Mouse (Mus musculus) ES-E14 (cell line): ENCODE results near the gene Flna. TPM values are rescaled to one million over a fixed set of nuclear protein-coding genes. Genes with fewer than 3 reads are reported as not detected.

Source experiments
- DNase-seq: peaks from one replicate; pipeline ENCODE4 v3.0.0-alpha.2; 2013; ENCODE audit warnings: low read depth, low spot score
- H3K27ac ChIP-seq: 2 replicates; pipeline ENCODE4 v1.5.1; 2012; ENCODE audit warnings: low read depth, mild to moderate bottlenecking, low read length, moderate library complexity, mixed read lengths; ENCODE audit not compliant: poor library complexity, insufficient read depth, severe bottlenecking
- H3K36me3 ChIP-seq: 2 replicates; pipeline ENCODE4 v1.6.1; 2012; ENCODE audit warnings: mild to moderate bottlenecking, low read length, moderate library complexity, mixed read lengths; ENCODE audit not compliant: control insufficient read depth, poor library complexity, insufficient read depth, severe bottlenecking
- H3K4me1 ChIP-seq, 2 experiments: fragments of 150-350 bp in 1 of 2; sonication (generic) in 1 of 2; 2 replicates each; pipeline ENCODE4 v1.6.1; 2012; ENCODE audit warnings: low read length in 2 of 2, mild to moderate bottlenecking in 1 of 2, mixed read lengths in 1 of 2; ENCODE audit not compliant: control insufficient read depth in 2 of 2, insufficient read depth in 2 of 2, poor library complexity in 1 of 2
- H3K4me3 ChIP-seq, 2 experiments: fragments of 150-350 bp in 1 of 2; sonication (generic) in 1 of 2; 2 replicates each; pipeline ENCODE4 v1.5.1; 2012; ENCODE audit warnings: low read length in 2 of 2, low read depth in 1 of 2, mild to moderate bottlenecking in 1 of 2, mixed read lengths in 1 of 2; ENCODE audit not compliant: insufficient read depth in 1 of 2, poor library complexity in 1 of 2, severe bottlenecking in 1 of 2
- H3K9ac ChIP-seq: 2 replicates; pipeline ENCODE4 v1.6.1; 2012; ENCODE audit warnings: low read depth, mild to moderate bottlenecking, low read length, mixed read lengths; ENCODE audit not compliant: poor library complexity, insufficient read depth, severe bottlenecking
- H3K9me3 ChIP-seq: fragments of 150-350 bp; sonication (generic); 2 replicates; pipeline ENCODE4 v1.6.1; 2012; ENCODE audit warnings: low read depth, mild to moderate bottlenecking, low read length; ENCODE audit not compliant: control insufficient read depth, insufficient read depth
- CHD2 ChIP-seq: IDR thresholded peaks from 2 replicates; pipeline ENCODE4 v1.6.1; 2014; ENCODE audit warnings: mild to moderate bottlenecking, low read depth, low read length, inconsistent platforms
- HCFC1 ChIP-seq: IDR thresholded peaks from 2 replicates; pipeline ENCODE4 v1.6.1; 2012; ENCODE audit warnings: low read length, inconsistent platforms, borderline replicate concordance; ENCODE audit not compliant: insufficient read depth
- MAFK ChIP-seq: IDR thresholded peaks from 2 replicates; pipeline ENCODE4 v1.6.1; 2014; ENCODE audit warnings: mild to moderate bottlenecking, low read depth, low read length, inconsistent platforms; ENCODE audit not compliant: insufficient read depth
- ZC3H11A ChIP-seq: IDR thresholded peaks from 2 replicates; pipeline ENCODE4 v1.6.1; 2012; ENCODE audit warnings: low read depth, mild to moderate bottlenecking, inconsistent platforms, low read length, borderline replicate concordance
- ZNF384 ChIP-seq: IDR thresholded peaks from 2 replicates; pipeline ENCODE4 v1.6.1; 2012; ENCODE audit warnings: low read depth, low read length, inconsistent platforms
- in situ Hi-C, 2 experiments: fragments of 600-800 bp; cut with MboI; formaldehyde crosslinking; loops; one replicate each; pipeline ENCODE4 v1.15.1; 2025; ENCODE audit warnings: low sequenced_read_pairs in 2 of 2, inconsistent platforms in 1 of 2; ENCODE audit not compliant: unreplicated experiment in 2 of 2
- total RNA-seq: library from RNA; depleted of rRNA; stranded (reverse); fragments of 300-350 nt; gene quantifications from 2 replicates; pipeline ENCODE4 v1.2.3, GENCODE M21; 2012

Gene Flna
- total RNA-seq, 1 experiment: 687 TPM

- Histone ChIP-seq H3K4me3 (no peak overlapping the region), H3K9ac (no peak overlapping the region), H3K27ac (no peak overlapping the region), H3K9me3 (no peaks in the 10 kb centered on the region), H3K36me3 (0 out of 2 replicates have a peak, but pooled peaks cover 2% of the 10 kb centered on the region), H3K4me1 (0 out of 4 replicates have a peak, but pooled peaks cover 0 to 3% of the 10 kb centered on the region in 2 experiments)
- in situ Hi-C loops: loop anchor here (10.0 to 25.0 kb wide), 2 partner anchors 166 to 286 kb away; partner anchors contain the start of gene Hcfc1 (in 1 of the 2)
- DNase-seq: no peak
- TF ChIP-seq MAFK: no peak
- TF ChIP-seq ZNF384: no peak
- TF ChIP-seq CHD2: no peak
- no peak for TF ChIP-seq ZC3H11A
- TF ChIP-seq HCFC1: no peak
Observed at GRCm38 (mm10) chrX:74248651-74249050, 969 bp downstream of the Flna start.

- in situ Hi-C loops: loop anchor here (10.0 to 25.0 kb wide), 2 partner anchors 168 to 284 kb away; partner anchors contain the start of gene Hcfc1 (in 1 of the 2)
- H3K4me3 ChIP-seq: peak overlapping the region; percentile 57 to 85
Observed at GRCm38 (mm10) chrX:74246693-74247092, 2.9 kb downstream of the Flna start.

DNA sequence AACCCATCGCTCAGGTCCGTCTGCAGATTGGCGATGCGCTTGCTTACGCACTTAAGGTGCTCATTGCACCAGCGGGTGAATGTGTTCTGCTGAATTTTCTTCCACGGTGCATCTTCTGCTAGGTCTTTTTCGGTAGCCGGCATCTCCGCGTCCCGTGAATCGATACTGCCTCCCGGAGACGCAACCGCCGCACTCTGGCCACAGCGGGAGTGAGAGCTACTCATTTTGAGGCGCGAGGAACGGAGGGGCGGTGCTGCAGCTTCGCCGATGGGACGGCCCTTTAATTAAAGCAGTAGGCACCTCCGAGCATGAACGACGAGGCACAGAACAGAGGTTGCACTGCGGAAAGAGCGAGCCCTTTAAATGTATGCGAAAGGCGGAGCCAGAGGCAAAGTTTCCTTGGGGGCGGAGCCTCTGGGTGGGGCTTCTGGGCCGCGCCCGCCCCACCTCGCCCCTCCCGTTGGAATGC is 3.4 kb downstream of the Flna start:
- TF ChIP-seq CHD2: no peak
- no peak for TF ChIP-seq MAFK
- TF ChIP-seq HCFC1: no peak
- no peak for TF ChIP-seq ZC3H11A
- no peak for TF ChIP-seq ZNF384
- peak; percentile 74 for DNase-seq
- in situ Hi-C loops: loop anchor here (10.0 to 25.0 kb wide), 2 partner anchors 169 to 284 kb away; partner anchors contain the start of gene Hcfc1 (in 1 of the 2)

More at GRCm38 (mm10) chrX:74246693-74247092, 2.9 kb downstream of the Flna start:
- Histone ChIP-seq H3K36me3 (peaks cover 19% of the 10 kb centered on the region), H3K9me3 (no peaks in the 10 kb centered on the region), H3K4me1 (0 out of 4 replicates have a peak, but pooled peaks cover 0 to 3% of the 10 kb centered on the region in 2 experiments), H3K27ac (no peak overlapping the region), H3K9ac (0 out of 2 replicates have a peak overlapping the region, but pooled peaks have one; percentile 20)
- DNase-seq: no peak
- no peak for TF ChIP-seq HCFC1
- TF ChIP-seq CHD2: no peak
- no peak for TF ChIP-seq ZNF384
- no peak for TF ChIP-seq MAFK
- no peak for TF ChIP-seq ZC3H11A

DNA sequence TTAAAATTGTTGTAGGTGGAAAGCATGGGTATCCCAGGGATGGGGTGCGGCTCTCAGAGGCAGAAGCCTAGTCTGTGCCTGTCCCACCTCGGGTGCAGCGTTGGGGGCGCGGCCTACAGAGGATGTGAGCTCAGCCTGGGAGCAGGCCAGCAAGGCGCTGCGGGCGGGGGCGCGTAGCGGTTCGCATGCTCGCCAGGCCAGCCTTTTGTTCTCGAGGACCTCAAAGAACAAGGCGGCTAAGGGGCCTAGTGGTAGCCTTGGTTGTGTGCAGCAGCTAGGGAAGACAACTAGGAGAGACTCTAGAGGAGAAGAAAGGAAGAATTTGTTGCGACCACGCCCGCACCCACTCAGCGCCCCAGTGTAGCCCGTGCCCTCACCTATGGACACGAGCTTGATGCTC is 3.9 kb downstream of the Flna start:
- Histone ChIP-seq H3K4me1 (0 out of 4 replicates have a peak, but pooled peaks cover 0 to 3% of the 10 kb centered on the region in 2 experiments), H3K4me3 (peak overlapping the region; percentile 85 to 96), H3K36me3 (peaks cover 29% of the 10 kb centered on the region), H3K9ac (peak overlapping the region; percentile 99), H3K9me3 (no peaks in the 10 kb centered on the region), H3K27ac (peak overlapping the region; percentile 89)
- no peak for DNase-seq
- TF ChIP-seq HCFC1 (no peak), CHD2 (no peak), ZNF384 (no peak)
- in situ Hi-C loops: loop anchor here (10.0 to 25.0 kb wide), 2 partner anchors 169 to 283 kb away; partner anchors contain the start of gene Hcfc1 (in 1 of the 2)

More for the DNA sequence above, 3.4 kb downstream of the Flna start:
- Histone ChIP-seq H3K9ac (peak overlapping the region; percentile 99), H3K4me1 (0 out of 4 replicates have a peak, but pooled peaks cover 0 to 3% of the 10 kb centered on the region in 2 experiments), H3K9me3 (no peaks in the 10 kb centered on the region), H3K27ac (peak overlapping the region; percentile 89), H3K4me3 (peak overlapping the region; percentile 85 to 96), H3K36me3 (peaks cover 24% of the 10 kb centered on the region)
